Mouse (Mus musculus) ES-E14 (cell line): Measurements from ENCODE around the gene Cgnl1. TPM values are rescaled to one million over a fixed set of nuclear protein-coding genes. Genes with fewer than 3 reads are reported as not detected.

Experiments used
- DNase-seq: peaks from one replicate; pipeline ENCODE4 v3.0.0-alpha.2; 2013; ENCODE audit warnings: low read depth, low spot score
- H3K27ac ChIP-seq: 2 replicates; pipeline ENCODE4 v1.5.1; 2012; ENCODE audit warnings: low read depth, mild to moderate bottlenecking, low read length, moderate library complexity, mixed read lengths; ENCODE audit not compliant: poor library complexity, insufficient read depth, severe bottlenecking
- H3K36me3 ChIP-seq: 2 replicates; pipeline ENCODE4 v1.6.1; 2012; ENCODE audit warnings: mild to moderate bottlenecking, low read length, moderate library complexity, mixed read lengths; ENCODE audit not compliant: control insufficient read depth, poor library complexity, insufficient read depth, severe bottlenecking
- H3K4me1 ChIP-seq, 2 experiments: fragments of 150-350 bp in 1 of 2; sonication (generic) in 1 of 2; 2 replicates each; pipeline ENCODE4 v1.6.1; 2012; ENCODE audit warnings: low read length in 2 of 2, mild to moderate bottlenecking in 1 of 2, mixed read lengths in 1 of 2; ENCODE audit not compliant: control insufficient read depth in 2 of 2, insufficient read depth in 2 of 2, poor library complexity in 1 of 2
- H3K4me3 ChIP-seq, 2 experiments: fragments of 150-350 bp in 1 of 2; sonication (generic) in 1 of 2; 2 replicates each; pipeline ENCODE4 v1.5.1; 2012; ENCODE audit warnings: low read length in 2 of 2, low read depth in 1 of 2, mild to moderate bottlenecking in 1 of 2, mixed read lengths in 1 of 2; ENCODE audit not compliant: insufficient read depth in 1 of 2, poor library complexity in 1 of 2, severe bottlenecking in 1 of 2
- H3K9ac ChIP-seq: 2 replicates; pipeline ENCODE4 v1.6.1; 2012; ENCODE audit warnings: low read depth, mild to moderate bottlenecking, low read length, mixed read lengths; ENCODE audit not compliant: poor library complexity, insufficient read depth, severe bottlenecking
- H3K9me3 ChIP-seq: fragments of 150-350 bp; sonication (generic); 2 replicates; pipeline ENCODE4 v1.6.1; 2012; ENCODE audit warnings: low read depth, mild to moderate bottlenecking, low read length; ENCODE audit not compliant: control insufficient read depth, insufficient read depth
- CHD2 ChIP-seq: IDR thresholded peaks from 2 replicates; pipeline ENCODE4 v1.6.1; 2014; ENCODE audit warnings: mild to moderate bottlenecking, low read depth, low read length, inconsistent platforms
- HCFC1 ChIP-seq: IDR thresholded peaks from 2 replicates; pipeline ENCODE4 v1.6.1; 2012; ENCODE audit warnings: low read length, inconsistent platforms, borderline replicate concordance; ENCODE audit not compliant: insufficient read depth
- MAFK ChIP-seq: IDR thresholded peaks from 2 replicates; pipeline ENCODE4 v1.6.1; 2014; ENCODE audit warnings: mild to moderate bottlenecking, low read depth, low read length, inconsistent platforms; ENCODE audit not compliant: insufficient read depth
- ZC3H11A ChIP-seq: IDR thresholded peaks from 2 replicates; pipeline ENCODE4 v1.6.1; 2012; ENCODE audit warnings: low read depth, mild to moderate bottlenecking, inconsistent platforms, low read length, borderline replicate concordance
- ZNF384 ChIP-seq: IDR thresholded peaks from 2 replicates; pipeline ENCODE4 v1.6.1; 2012; ENCODE audit warnings: low read depth, low read length, inconsistent platforms
- in situ Hi-C, 2 experiments: fragments of 600-800 bp; cut with MboI; formaldehyde crosslinking; loops; one replicate each; pipeline ENCODE4 v1.15.1; 2025; ENCODE audit warnings: low sequenced_read_pairs in 2 of 2, inconsistent platforms in 1 of 2; ENCODE audit not compliant: unreplicated experiment in 2 of 2
- total RNA-seq: library from RNA; depleted of rRNA; stranded (reverse); fragments of 300-350 nt; gene quantifications from 2 replicates; pipeline ENCODE4 v1.2.3, GENCODE M21; 2012

The Cgnl1 gene
- total RNA-seq, 1 experiment, result 45.9 TPM

- H3K4me3 ChIP-seq, result no peak overlapping the region
- no peak overlapping the region for H3K27ac ChIP-seq
- no peaks in the 10 kb centered on the region for H3K9me3 ChIP-seq
- H3K9ac ChIP-seq, result no peak overlapping the region
- DNase-seq, result no peak
- no peak for TF ChIP-seq CHD2
- no peaks in the 10 kb centered on the region for H3K4me1 ChIP-seq
- in situ Hi-C loops, result no loop called here
- H3K36me3 ChIP-seq, result no peaks in the 10 kb centered on the region
These were observed 73.3 kb downstream of the Cgnl1 start for GRCm38 (mm10) chr9:71698116-71698515.

- in situ Hi-C loops, result no loop called here
- no peaks in the 10 kb centered on the region for H3K9me3 ChIP-seq
- no peak overlapping the region for H3K4me3 ChIP-seq
- no peak for DNase-seq
- H3K9ac ChIP-seq, result no peak overlapping the region
- H3K4me1 ChIP-seq, result no peaks in the 10 kb centered on the region
- no peaks in the 10 kb centered on the region for H3K36me3 ChIP-seq
- no peak for TF ChIP-seq CHD2
- TF ChIP-seq ZC3H11A, result no peak
- TF ChIP-seq MAFK, result no peak
- TF ChIP-seq ZNF384, result no peak
- no peak for TF ChIP-seq HCFC1
- no peak overlapping the region for H3K27ac ChIP-seq
These were observed 74.2 kb downstream of the Cgnl1 start for GRCm38 (mm10) chr9:71697189-71697588.

- Histone ChIP-seq H3K36me3 (no peaks in the 10 kb centered on the region), H3K4me1 (no peaks in the 10 kb centered on the region), H3K9ac (no peak overlapping the region), H3K27ac (no peak overlapping the region), H3K4me3 (no peak overlapping the region), H3K9me3 (no peaks in the 10 kb centered on the region)
- DNase-seq, result no peak
- in situ Hi-C loops, result no loop called here
- no peak for TF ChIP-seq MAFK
- TF ChIP-seq ZNF384, result no peak
- no peak for TF ChIP-seq HCFC1
- TF ChIP-seq ZC3H11A, result no peak
- no peak for TF ChIP-seq CHD2
These were observed 74.6 kb downstream of the Cgnl1 start for GRCm38 (mm10) chr9:71696762-71697161.

GRCm38 (mm10) chr9:71695133-71695532 is 76.3 kb downstream of the Cgnl1 start:
- in situ Hi-C loops, result no loop called here
- Histone ChIP-seq H3K9ac (no peak overlapping the region), H3K4me1 (no peaks in the 10 kb centered on the region), H3K27ac (no peak overlapping the region), H3K9me3 (no peaks in the 10 kb centered on the region), H3K36me3 (no peaks in the 10 kb centered on the region), H3K4me3 (no peak overlapping the region)
- no peak for DNase-seq
- no peak for TF ChIP-seq ZC3H11A
- no peak for TF ChIP-seq HCFC1
- TF ChIP-seq MAFK, result no peak
- TF ChIP-seq CHD2, result no peak
- no peak for TF ChIP-seq ZNF384

- DNase-seq, result no peak
- in situ Hi-C loops, result no loop called here
- Histone ChIP-seq H3K9me3 (no peaks in the 10 kb centered on the region), H3K27ac (no peak overlapping the region), H3K4me1 (no peaks in the 10 kb centered on the region), H3K4me3 (no peak overlapping the region), H3K36me3 (no peaks in the 10 kb centered on the region), H3K9ac (no peak overlapping the region)
- no peak for TF ChIP-seq HCFC1
- no peak for TF ChIP-seq MAFK
- no peak for TF ChIP-seq ZC3H11A
- TF ChIP-seq ZNF384, result no peak
- TF ChIP-seq CHD2, result no peak
These were observed 77.2 kb downstream of the Cgnl1 start for GRCm38 (mm10) chr9:71694223-71694622.
